Mouse (Mus musculus) ES-E14 (cell line): ENCODE results near the gene Napa.

ENCODE experiments used
- CHD2 ChIP-seq: IDR thresholded peaks from 2 replicates; pipeline ENCODE4 v1.6.1; 2014; ENCODE audit warnings: mild to moderate bottlenecking, low read depth, low read length, inconsistent platforms
- HCFC1 ChIP-seq: IDR thresholded peaks from 2 replicates; pipeline ENCODE4 v1.6.1; 2012; ENCODE audit warnings: low read length, inconsistent platforms, borderline replicate concordance; ENCODE audit not compliant: insufficient read depth
- MAFK ChIP-seq: IDR thresholded peaks from 2 replicates; pipeline ENCODE4 v1.6.1; 2014; ENCODE audit warnings: mild to moderate bottlenecking, low read depth, low read length, inconsistent platforms; ENCODE audit not compliant: insufficient read depth
- ZC3H11A ChIP-seq: IDR thresholded peaks from 2 replicates; pipeline ENCODE4 v1.6.1; 2012; ENCODE audit warnings: low read depth, mild to moderate bottlenecking, inconsistent platforms, low read length, borderline replicate concordance

DNA sequence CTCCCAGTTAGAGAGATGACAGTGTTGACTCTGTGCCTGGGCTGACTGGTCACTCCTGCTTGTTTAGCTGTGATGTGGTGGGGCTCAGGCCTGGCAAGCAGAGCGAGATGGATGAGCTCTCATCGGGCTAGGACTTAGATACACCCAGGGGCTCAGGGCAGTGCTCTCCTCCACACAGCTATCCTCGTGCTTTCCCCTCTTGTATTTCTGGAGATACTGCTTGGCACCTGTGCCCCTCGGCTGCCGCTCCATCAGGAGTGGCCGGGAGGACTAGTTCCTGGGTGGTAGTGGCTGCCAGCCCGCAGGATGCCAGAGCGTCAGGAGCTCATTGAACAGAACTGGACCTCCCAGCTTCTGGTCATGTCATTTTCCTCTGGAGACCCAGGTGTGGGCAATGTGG lies 11.9 kb downstream of the Napa start:
- TF ChIP-seq CHD2 (no peak), ZC3H11A (no peak), HCFC1 (no peak), MAFK (no peak)
